Mouse (Mus musculus) lung, postnatal 0 days (tissue): ENCODE results near the gene Ogdhl. TPM values are rescaled to one million over a fixed set of nuclear protein-coding genes. Genes with fewer than 3 reads are reported as not detected.

Source experiments
- ATAC-seq: fragments of 200-750 bp; cut with Nextera tagmentation; 2 replicates; pipeline ENCODE4 v1.8.0; 2017; ENCODE audit warnings: moderate library complexity
- DNase-seq: peaks from one replicate; pipeline ENCODE4 v3.0.0-alpha.2; 2016; ENCODE audit warnings: low spot score
- H3K27ac ChIP-seq: fragments of 300-500 bp; sonication (generic); 2 replicates; pipeline ENCODE4 v1.5.1; 2014; ENCODE audit warnings: antibody characterized with exemption, mild to moderate bottlenecking, low read length, mixed read lengths
- H3K27me3 ChIP-seq: fragments of 300-500 bp; sonication (generic); replicated peaks from 2 replicates; pipeline ENCODE4 v1.6.1; 2014; ENCODE audit warnings: low read length, mixed read lengths; ENCODE audit not compliant: insufficient read depth
- H3K36me3 ChIP-seq: fragments of 300-500 bp; sonication (generic); 2 replicates; pipeline ENCODE4 v1.6.1; 2014; ENCODE audit warnings: low read length, mixed read lengths; ENCODE audit not compliant: insufficient read depth
- H3K4me1 ChIP-seq: fragments of 300-500 bp; sonication (generic); 2 replicates; pipeline ENCODE4 v1.6.1; 2014; ENCODE audit warnings: antibody characterized with exemption, low read depth, low read length, mixed read lengths; ENCODE audit not compliant: insufficient read depth
- H3K4me2 ChIP-seq: fragments of 300-500 bp; sonication (generic); replicated peaks from 2 replicates; pipeline ENCODE4 v1.6.1; 2014; ENCODE audit warnings: low read depth, mild to moderate bottlenecking, low read length, moderate library complexity, mixed read lengths
- H3K4me3 ChIP-seq: fragments of 300-500 bp; sonication (generic); 2 replicates; pipeline ENCODE4 v1.5.1; 2014; ENCODE audit warnings: low read depth, low read length
- H3K9ac ChIP-seq: fragments of 300-500 bp; sonication (generic); replicated peaks from 2 replicates; pipeline ENCODE4 v1.6.1; 2014; ENCODE audit warnings: low read depth, mild to moderate bottlenecking
- H3K9me3 ChIP-seq: fragments of 300-500 bp; sonication (generic); 2 replicates; pipeline ENCODE4 v1.6.1; 2016; ENCODE audit warnings: low read length, mixed read lengths
- CTCF ChIP-seq: IDR thresholded peaks from 2 replicates; pipeline ENCODE4 v1.5.1; 2016; ENCODE audit warnings: antibody characterized with exemption, mild to moderate bottlenecking
- EP300 ChIP-seq: IDR thresholded peaks from 2 replicates; pipeline ENCODE4 v1.6.1; 2016; ENCODE audit warnings: antibody characterized with exemption, mild to moderate bottlenecking, control low read depth
- WGBS: fragments of 180-500 bp; shearing (Covaris S2); extraction: QIAGEN DNeasy Blood & Tissue Kit; methylation state at CpG from one replicate; pipeline ENCODE4 v1.1.7; 2014; 5-methylcytosine and 5-hydroxymethylcytosine counted together
- polyA plus RNA-seq: library from polyadenylated mRNA; unstranded; fragments of >200 nt; fragmentation: Nextera tagmentation; extraction: Ambion mirVana; gene quantifications from 2 replicates; pipeline ENCODE4 v1.2.1, GENCODE M21; 2015

Gene Ogdhl
- 1.1 and 1.2 TPM in 2 replicates for polyA plus RNA-seq

DNA sequence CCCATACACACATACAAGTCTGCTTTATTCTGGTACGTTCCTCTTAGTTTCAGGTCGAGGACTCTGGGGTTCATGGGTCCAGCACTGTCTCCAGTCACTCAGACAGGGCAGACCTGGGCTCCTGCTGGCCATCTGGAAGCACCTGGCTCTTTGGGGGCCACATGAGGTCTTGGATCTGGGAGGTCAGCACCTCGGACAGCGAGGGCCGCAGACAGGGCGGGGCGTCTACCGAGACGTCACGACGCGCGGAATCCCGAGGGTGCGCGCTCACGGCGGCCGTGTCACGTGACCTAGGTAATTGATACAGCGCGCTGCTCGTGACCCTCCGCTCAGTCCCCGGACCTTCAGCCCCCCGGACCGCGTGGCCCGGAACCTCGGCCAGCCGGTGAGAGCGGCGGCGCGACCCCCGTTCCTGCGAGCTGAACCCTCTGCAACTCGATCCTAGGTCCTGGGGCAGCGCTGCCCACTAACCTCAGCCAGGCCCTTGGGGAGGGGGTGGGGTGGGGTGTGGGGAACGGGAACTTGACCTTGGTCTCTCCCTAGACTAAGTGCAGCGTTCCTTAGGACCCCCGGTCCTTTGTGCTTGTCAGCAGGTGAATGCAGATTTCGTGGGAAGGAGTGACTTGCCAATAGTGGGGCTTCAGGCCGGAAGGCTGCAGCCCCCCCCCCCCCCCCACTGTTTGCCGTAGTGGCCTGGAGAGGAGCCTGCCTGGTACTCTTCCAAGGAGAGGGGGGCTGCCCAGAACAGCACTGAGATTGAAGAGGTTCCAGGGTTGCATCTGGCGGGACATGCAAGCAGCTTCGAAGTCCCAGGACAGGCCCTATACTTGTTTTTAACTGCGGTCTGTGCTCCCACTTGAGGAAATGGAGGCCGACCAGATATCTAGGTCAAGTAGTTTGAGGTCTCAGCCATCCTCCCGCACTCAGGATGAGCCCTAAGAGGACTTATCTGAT, at the start of gene Ogdhl:
Gene Ogdhl, plus strand, starts transcription at position 288 of the 954 bp plus-strand sequence.
- Histone ChIP-seq H3K4me3 (peak within 1 kb of the TSS; percentile 61), H3K27ac (no peak within 1 kb of the TSS), H3K36me3 (no peaks in the 10 kb centered on the region), H3K4me2 (peak within 1 kb of the TSS; percentile 84), H3K4me1 (no peaks in the 10 kb centered on the region), H3K9ac (no peak within 1 kb of the TSS), H3K9me3 (no peaks in the 10 kb centered on the region), H3K27me3 (no peaks in the 10 kb centered on the region)
- 3% methylated on average over 44 of the region's 50 CpGs for WGBS
- DNase-seq (peak; percentile 79), ATAC-seq (peak; percentile 86)
- TF ChIP-seq EP300 = no peak
- TF ChIP-seq CTCF = no peak

DNA sequence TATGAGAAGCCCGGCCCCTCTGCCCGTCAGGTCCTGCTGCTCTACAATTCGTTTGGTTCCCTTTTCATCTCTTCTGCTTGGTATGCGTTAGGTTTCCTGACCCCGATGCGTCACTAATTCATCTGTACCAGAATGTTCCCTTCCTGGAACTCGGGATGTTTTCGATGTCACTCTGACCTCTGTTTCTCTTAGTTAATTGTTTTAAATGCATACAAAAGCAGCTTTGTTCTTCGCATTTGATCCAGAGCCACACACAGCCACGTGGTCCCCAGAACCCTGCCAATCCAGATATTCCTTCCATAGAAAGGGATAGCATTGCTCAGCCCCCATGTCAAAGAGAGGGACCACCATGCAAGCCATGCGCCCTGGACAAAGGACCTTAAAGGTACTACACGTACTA, 20.2 kb upstream of the Ogdhl start:
- ATAC-seq (no peak), DNase-seq (no peak)
- Histone ChIP-seq H3K4me2 (no peak overlapping the region), H3K4me3 (no peak overlapping the region), H3K4me1 (no peaks in the 10 kb centered on the region), H3K9me3 (no peaks in the 10 kb centered on the region), H3K9ac (no peak overlapping the region), H3K27me3 (no peaks in the 10 kb centered on the region), H3K27ac (no peak overlapping the region), H3K36me3 (peaks cover 17% of the 10 kb centered on the region; the same call in 1 of the 2 replicates)
- no peak for TF ChIP-seq EP300
- no peak for TF ChIP-seq CTCF
- 79% methylated on average over 12 of the region's 12 CpGs for WGBS

DNA sequence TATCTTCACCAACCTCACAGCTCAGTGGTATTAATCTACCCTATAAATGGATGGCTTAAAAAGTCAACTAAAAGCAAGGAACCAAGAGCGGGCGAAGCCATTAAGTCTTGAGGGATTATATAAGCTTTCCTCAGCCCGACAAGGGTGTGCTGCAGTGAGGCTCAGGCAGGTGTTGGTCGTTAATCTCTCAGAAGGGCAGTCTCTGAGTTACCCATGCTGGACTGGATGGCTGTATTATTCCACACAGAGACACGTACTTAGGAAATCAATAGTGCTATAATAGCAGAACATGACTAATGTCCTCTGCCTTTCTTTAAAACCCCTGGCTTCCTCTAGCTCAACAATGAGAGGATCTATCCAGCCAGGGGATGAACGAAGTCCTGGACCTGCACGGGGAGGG, 19.4 kb upstream of the Ogdhl start:
- H3K9me3 ChIP-seq = no peaks in the 10 kb centered on the region
- no peak overlapping the region for H3K27ac ChIP-seq
- H3K4me1 ChIP-seq = no peaks in the 10 kb centered on the region
- no peak for TF ChIP-seq CTCF
- no peak for TF ChIP-seq EP300
- H3K4me3 ChIP-seq = no peak overlapping the region
- ATAC-seq (no peak), DNase-seq (no peak)
- H3K9ac ChIP-seq = no peak overlapping the region
- peaks cover 13% of the 10 kb centered on the region; the same call in 1 of the 2 replicates for H3K36me3 ChIP-seq
- H3K4me2 ChIP-seq = no peak overlapping the region
- H3K27me3 ChIP-seq = no peaks in the 10 kb centered on the region
- 83% methylated on average over 7 of the region's 7 CpGs for WGBS

DNA sequence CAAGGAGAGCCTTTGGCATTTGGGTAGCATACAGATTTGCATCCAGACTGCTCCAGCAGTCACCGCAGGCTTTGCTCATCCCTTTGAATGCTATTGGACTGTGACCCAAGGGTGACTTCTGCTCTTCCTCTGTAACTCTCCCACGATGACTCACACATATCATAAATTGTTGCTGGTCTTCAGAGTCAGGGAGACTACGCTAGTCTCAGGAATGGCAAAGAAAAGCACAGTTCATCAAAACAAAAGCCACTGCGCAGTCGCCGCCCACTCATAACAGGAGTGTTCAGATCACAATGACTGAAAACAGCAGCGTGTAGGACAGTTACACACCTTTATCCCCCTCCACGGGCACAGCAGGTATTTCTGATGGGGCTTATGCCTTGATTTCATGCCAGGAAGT, 16.9 kb upstream of the Ogdhl start:
- H3K27ac ChIP-seq = no peak overlapping the region
- ATAC-seq = no peak
- H3K4me2 ChIP-seq = no peak overlapping the region
- H3K4me1 ChIP-seq = no peaks in the 10 kb centered on the region
- H3K27me3 ChIP-seq = no peaks in the 10 kb centered on the region
- H3K36me3 ChIP-seq = no peaks in the 10 kb centered on the region
- H3K4me3 ChIP-seq = no peak overlapping the region
- 88% methylated on average over 8 of the region's 8 CpGs for WGBS
- no peaks in the 10 kb centered on the region for H3K9me3 ChIP-seq
- no peak overlapping the region for H3K9ac ChIP-seq
- no peak for DNase-seq
- TF ChIP-seq EP300 (no peak), CTCF (no peak)

DNA sequence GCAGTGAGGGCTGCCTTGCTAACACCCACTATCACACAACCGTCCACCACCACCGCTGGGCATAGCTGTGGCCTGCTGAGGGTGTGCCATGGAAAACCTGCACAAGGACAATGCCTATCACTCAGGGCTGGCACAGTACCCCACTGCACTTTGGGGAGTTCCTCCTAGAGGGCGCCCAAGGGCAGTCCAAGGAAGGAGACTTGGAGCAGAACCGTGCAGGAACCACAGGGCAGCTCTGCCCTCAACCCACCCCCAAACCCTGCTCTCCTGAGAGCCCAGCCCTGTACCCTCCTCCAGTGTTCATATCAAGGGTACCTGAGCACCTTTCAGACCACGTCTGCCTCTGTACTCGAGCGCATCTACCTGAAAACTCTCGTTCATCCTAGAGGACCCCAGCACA, 11.9 kb upstream of the Ogdhl start:
- 43% methylated on average over 7 of the region's 8 CpGs for WGBS
- Histone ChIP-seq H3K4me1 (no peaks in the 10 kb centered on the region), H3K27ac (no peak overlapping the region), H3K27me3 (no peaks in the 10 kb centered on the region), H3K9ac (no peak overlapping the region), H3K9me3 (no peaks in the 10 kb centered on the region), H3K4me2 (no peak overlapping the region), H3K4me3 (no peak overlapping the region), H3K36me3 (no peaks in the 10 kb centered on the region)
- DNase-seq = peak; percentile 7
- TF ChIP-seq EP300 = no peak
- TF ChIP-seq CTCF = peak; percentile 67
- no peak for ATAC-seq

DNA sequence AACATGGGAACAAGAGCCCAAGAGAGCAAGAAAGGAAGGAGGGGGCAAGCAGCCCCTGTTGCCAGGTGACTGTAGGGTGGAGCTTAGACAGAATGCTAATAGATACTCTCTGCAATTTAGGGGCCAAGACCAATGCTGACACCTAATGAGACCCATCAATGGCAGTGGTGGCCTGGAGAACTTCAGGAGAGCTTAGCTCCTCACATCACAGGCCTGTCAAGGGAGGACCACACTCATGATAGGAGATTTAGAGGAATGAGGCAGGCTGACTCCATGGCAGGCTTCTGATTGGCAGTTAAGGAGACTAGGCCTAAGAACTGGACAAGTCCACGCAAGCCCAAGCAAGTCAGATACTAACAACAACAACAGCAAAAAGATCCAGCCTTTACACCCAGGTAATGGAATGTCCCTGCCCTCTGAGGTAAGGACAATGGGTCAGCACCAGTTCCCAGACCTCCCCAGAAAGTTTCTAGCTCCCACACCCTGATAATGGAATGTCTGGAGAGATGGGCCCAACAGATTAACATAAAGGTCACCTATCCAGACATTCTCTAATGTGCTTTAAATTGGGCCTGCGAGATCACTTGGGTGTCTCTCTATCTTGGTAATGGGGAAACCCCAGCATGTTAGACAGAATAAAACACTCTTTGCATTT, 10.3 kb upstream of the Ogdhl start:
- Histone ChIP-seq H3K36me3 (no peaks in the 10 kb centered on the region), H3K27me3 (no peaks in the 10 kb centered on the region), H3K9me3 (no peaks in the 10 kb centered on the region), H3K27ac (no peak overlapping the region), H3K4me2 (no peak overlapping the region), H3K4me1 (no peaks in the 10 kb centered on the region), H3K4me3 (no peak overlapping the region), H3K9ac (no peak overlapping the region)
- 90% methylated on average over 2 of the region's 2 CpGs for WGBS
- ATAC-seq (no peak), DNase-seq (no peak)
- TF ChIP-seq EP300 (no peak), CTCF (no peak)
